Mouse (Mus musculus): ENCODE measurements around the gene Tmem47. TPM values are rescaled to one million over a fixed set of nuclear protein-coding genes. Genes with fewer than 3 reads are reported as not detected.

The Tmem47 gene
- total and polyA plus RNA-seq, 2 experiments from 2014 or later = 18.4 to 51.1 TPM

- Histone ChIP-seq H3K4me1 (ENCODE audit: insufficient read depth, low read length) (no peaks in the 10 kb centered on the region), H3K4me3 (ENCODE audit: low read length) (no peak overlapping the region), H3K9ac (replicated peaks; ENCODE audit: low read length) (no peak overlapping the region), H3K27ac (no peak overlapping the region), H3K4me2 (ENCODE audit: low read depth, low read length) (no peak overlapping the region), H3K27me3 (ENCODE audit: insufficient read depth, low read length) (no peaks in the 10 kb centered on the region), H3K36me3 (ENCODE audit: insufficient read depth, low read length) (no peaks in the 10 kb centered on the region), H3K9me3 (ENCODE audit: low read length) (no peaks in the 10 kb centered on the region)
- 58% methylated on average over 2 of the region's 2 CpGs for WGBS
- DNase-seq (ENCODE audit: low spot score) (peak; percentile 12), ATAC-seq (no peak)
- TF ChIP-seq CTCF (IDR thresholded peaks at IDR 0.05; ENCODE audit: low read depth) = no peak
Measured at GRCm38 (mm10) chrX:81080996-81081395, 10.5 kb downstream of the Tmem47 start.

- Histone ChIP-seq H3K4me2 (ENCODE audit: low read depth, low read length) (no peak overlapping the region), H3K9ac (replicated peaks; ENCODE audit: low read length) (no peak overlapping the region), H3K9me3 (ENCODE audit: low read length) (no peaks in the 10 kb centered on the region), H3K4me3 (ENCODE audit: low read length) (no peak overlapping the region), H3K27me3 (ENCODE audit: insufficient read depth, low read length) (no peaks in the 10 kb centered on the region), H3K4me1 (ENCODE audit: insufficient read depth, low read length) (no peaks in the 10 kb centered on the region), H3K36me3 (ENCODE audit: insufficient read depth, low read length) (no peaks in the 10 kb centered on the region), H3K27ac (no peak overlapping the region)
- WGBS = 46% methylated on average over 2 of the region's 2 CpGs
- peak; percentile 55 for TF ChIP-seq CTCF (IDR thresholded peaks at IDR 0.05; ENCODE audit: low read depth)
- ATAC-seq (no peak), DNase-seq (ENCODE audit: low spot score) (peak; percentile 75)
Measured at GRCm38 (mm10) chrX:81085025-81085752, 14.7 kb downstream of the Tmem47 start.

- Histone ChIP-seq H3K4me3 (ENCODE audit: low read length) (no peak overlapping the region), H3K27me3 (ENCODE audit: insufficient read depth, low read length) (no peaks in the 10 kb centered on the region), H3K36me3 (ENCODE audit: insufficient read depth, low read length) (no peaks in the 10 kb centered on the region), H3K27ac (no peak overlapping the region), H3K4me1 (ENCODE audit: insufficient read depth, low read length) (no peaks in the 10 kb centered on the region), H3K9ac (replicated peaks; ENCODE audit: low read length) (no peak overlapping the region), H3K4me2 (ENCODE audit: low read depth, low read length) (no peak overlapping the region), H3K9me3 (ENCODE audit: low read length) (no peaks in the 10 kb centered on the region)
- 68% methylated on average over 1 of the region's 1 CpGs for WGBS
- no peak for ATAC-seq
- no peak for TF ChIP-seq CTCF (IDR thresholded peaks at IDR 0.05; ENCODE audit: low read depth)
- no peak for DNase-seq (ENCODE audit: low spot score)
Measured at GRCm38 (mm10) chrX:81147416-81147815, 76.9 kb downstream of the Tmem47 start.

Measured in hindbrain, postnatal 0 days (tissue).